Mouse (Mus musculus): ENCODE results near the gene Hsd11b1.

- TF ChIP-seq POLR2A (IDR thresholded peaks at IDR 0.05; ENCODE audit: low read depth, low read length), result no peak
- no peak for TF ChIP-seq CTCF (IDR thresholded peaks at IDR 0.05; ENCODE audit: borderline replicate concordance, insufficient read depth, low read length)
These were observed 43.5 kb downstream of the Hsd11b1 start for GRCm38 (mm10) chr1:193220408-193220807.
